Mouse (Mus musculus): Measurements from ENCODE around the gene Rasl10a. TPM values are rescaled to one million over a fixed set of nuclear protein-coding genes. Genes with fewer than 3 reads are reported as not detected.

The Rasl10a gene
- total RNA-seq, 4 experiments from 2014 or later: 0.42 to 0.95 (median 0.59) TPM

DNA sequence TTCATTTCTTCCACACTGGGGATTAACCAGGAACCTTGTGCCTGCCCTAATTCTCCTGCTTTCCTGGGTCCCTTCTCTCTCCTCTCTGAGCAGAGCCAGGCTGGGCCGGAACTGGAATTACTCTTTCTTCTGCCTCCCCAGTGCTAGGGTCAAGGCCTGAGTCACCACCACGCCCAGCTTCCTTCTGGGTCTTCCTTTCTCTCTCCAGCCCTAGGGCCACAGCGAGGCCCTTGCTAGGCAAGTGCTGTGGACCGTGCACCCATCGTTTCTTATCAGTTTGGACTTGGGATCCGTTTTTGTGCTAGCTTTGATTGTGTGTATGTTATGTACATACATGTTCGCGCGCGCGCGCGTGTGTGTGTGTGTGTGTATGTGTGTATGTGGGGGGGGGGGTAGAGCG is 3.8 kb upstream of the Rasl10a start:
- DNase-seq: no peak

- DNase-seq: no peak
These were observed 3.1 kb upstream of the Rasl10a start for GRCm38 (mm10) chr11:5054874-5055273.

DNA sequence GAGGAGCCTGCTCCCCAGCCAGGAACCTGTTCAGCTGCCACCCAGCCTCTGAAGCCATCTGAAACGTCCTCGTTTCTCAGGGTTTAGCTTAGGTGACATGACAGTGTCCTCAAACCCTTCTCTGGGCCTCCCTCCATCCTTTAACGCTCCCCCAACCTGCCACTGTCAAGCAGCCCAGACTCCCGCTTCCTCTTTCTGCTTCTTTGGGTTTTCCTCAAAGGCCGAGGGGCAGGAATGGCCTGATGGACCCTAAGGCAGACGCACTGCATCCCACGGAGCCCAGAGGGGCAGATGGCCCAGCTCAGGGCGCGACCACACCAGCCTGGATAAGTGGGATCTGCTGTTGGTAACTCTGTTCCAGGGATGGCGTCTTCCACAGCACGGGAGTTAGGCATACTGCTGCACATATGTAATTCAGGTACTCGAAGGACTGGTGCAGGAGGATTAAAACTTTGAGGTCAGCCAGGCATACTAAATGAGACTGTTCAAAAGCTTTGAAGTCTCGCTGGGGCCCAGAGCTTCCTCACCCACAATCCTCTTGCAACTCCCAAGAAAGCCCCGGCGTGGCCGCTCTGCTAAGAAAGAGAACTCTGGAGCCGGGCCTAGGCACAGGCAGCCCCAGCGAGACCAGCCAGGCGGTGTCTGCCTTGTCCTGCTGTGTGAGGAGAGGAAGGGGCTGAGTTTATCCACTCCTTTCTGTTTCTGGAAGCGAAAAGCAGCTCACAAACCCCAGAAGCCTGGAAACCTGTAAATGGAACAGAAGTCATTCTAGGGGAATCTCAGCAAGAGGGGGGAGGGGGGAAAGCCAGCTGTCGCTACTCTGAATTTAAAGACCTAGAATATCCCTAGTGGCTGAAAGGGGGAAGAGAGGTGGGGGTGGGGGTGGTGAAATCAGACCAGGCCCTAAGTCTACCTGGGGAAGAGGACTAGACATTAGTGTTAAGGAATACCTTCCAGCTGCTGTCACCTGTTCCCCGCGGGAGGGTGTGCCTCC is 1.7 kb upstream of the Rasl10a start:
- DNase-seq: no peak

DNA sequence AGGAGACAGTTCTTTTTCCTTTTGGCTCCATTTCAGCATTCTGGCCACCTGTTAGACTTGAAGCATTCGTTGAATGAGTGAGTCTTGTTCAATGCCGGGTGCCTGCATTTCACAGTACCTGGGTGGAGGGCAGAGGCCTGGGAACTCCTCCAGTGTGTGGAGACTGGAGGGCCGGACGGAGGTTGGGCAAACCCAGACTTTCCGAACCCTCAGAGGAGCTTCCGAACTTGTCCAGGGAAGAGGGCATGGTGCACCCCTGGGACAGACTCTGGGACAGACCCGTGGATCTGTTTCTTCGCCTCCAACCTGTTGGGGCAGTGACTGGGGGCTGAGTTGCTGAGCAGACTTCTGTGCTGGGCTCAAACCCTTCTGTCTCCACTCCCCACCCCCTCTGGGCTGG is 864 bp upstream of the Rasl10a start:
- no peak for DNase-seq

- no peak for DNase-seq
These were observed 430 bp upstream of the Rasl10a start for GRCm38 (mm10) chr11:5057541-5057855.

DNA sequence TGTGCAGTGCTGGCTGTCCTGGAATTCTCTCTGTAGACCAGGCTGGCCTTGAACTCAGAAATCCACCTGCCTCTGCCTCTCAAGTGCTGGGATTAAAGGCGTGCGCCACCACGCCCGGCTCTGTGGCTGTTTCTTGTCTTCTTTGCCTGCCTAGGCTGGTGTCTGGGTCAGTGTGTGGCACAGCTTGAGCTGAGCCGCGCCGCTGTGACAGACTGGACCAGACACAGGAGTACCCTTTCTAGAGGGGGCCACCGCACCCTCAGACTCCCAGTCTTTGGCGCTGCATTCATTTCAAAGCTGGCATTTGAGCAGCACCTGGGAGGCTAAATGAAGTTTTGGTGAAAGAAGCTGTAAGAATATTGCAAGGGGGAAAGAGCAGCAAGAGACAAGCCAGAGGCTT is 855 bp downstream of the Rasl10a start:
- no peak for DNase-seq

GRCm38 (mm10) chr11:5059230-5059629 is 1.3 kb downstream of the Rasl10a start:
- DNase-seq: no peak

- DNase-seq: no peak
These were observed 1.8 kb downstream of the Rasl10a start for GRCm38 (mm10) chr11:5059704-5060156.

DNA sequence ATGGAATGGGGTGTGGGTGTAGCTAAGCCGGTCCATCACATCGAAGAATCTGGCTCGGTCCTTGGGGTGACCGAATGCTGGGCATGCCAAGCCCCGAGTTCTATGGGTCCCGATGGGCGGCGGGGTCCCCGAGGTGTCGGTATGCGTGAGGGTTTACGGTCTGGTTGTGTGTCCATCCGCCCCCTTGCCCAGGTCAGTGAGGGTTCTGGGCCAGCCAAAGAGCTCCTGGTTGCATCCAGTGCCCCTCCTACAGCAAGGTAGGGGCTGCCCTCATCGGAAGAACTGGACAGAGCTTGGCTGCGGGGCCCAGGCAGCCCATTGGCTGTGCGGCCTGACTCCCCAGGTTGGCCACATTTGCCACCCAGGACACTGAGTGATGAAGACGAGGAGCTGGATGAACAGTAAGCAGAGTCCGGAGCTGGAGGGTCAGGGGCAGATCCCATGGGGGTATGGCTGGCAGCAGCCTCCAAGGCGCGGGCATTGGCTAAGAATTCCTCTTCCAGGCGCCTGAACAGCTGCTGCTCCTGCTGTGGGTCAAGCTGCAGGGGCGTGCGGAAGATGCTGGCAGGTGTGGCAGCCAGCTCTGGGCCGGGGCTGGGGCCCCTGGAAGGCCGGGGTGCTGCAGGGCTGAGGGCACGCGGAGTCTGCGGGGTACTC is 3.0 kb downstream of the Rasl10a start:
- no peak for DNase-seq

GRCm38 (mm10) chr11:5061413-5062139 is 3.6 kb downstream of the Rasl10a start:
- peak; percentile 95 for DNase-seq

GRCm38 (mm10) chr11:5062326-5062725 is 4.4 kb downstream of the Rasl10a start:
- DNase-seq: no peak

DNA sequence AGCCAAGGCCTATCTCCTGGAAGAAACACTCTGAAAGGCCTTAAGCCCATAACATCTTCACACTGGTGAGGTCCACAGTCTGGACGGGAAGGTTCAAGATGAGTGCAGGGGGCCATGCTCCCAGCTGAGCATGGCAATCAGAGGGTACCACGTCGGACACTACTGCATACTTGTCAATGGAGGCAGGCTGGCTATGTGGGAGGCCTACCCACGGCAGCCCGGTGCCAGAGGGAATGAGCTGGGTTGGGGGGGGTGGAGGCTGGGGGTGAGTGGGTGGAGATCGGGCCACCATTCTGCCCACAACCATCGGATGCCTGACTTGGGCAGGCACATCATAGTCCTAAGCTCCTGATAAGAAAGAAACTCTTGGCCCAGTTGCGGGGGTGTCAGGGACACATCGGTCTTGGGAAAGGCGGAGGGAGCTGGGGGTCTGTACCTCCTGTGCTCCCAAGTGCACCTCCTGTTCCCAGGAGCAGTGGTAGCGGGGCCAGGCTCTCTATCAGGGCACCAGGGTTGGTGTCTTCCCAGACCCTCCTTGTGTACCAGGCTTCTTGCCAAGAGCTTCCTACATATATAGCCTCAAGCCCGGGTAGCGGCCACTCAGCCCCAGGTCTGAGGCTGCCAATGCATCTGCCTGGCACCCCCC is 5.1 kb downstream of the Rasl10a start:
- no peak for DNase-seq

DNA sequence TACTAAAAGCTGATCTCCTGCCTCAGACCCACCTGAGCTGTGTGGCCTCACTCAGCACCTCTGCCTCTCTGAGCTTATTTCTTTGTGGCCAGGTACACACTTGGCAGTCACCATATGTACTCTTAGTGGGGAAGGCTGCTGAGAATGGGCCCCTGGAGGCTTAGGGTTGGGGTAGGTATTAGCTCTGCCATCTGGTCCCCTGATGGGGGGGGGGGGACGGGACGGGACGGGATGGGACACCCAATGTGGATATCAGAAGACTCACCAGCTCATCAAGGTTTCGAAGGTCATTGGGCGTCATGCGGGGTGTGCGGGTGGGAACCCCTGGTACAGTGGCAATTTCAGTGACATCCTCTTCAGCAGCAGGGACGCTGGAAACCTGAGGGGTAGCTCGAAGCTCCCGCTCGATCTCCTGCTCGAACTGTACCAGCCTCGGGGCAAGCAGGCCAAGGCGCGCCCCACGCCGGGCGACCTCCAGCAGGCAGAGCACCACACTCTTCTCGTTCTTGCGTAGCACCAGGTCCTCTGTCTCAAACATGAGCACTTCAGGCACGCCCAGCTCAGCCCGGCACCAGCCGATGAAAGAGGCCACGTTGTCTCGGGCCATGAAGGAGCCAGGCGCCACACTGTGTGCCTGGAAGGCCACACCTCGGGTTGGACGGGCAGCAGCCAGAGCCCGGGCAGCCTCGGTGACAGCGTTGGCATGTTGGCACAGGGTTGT is 5.8 kb downstream of the Rasl10a start:
- no peak for DNase-seq

DNA sequence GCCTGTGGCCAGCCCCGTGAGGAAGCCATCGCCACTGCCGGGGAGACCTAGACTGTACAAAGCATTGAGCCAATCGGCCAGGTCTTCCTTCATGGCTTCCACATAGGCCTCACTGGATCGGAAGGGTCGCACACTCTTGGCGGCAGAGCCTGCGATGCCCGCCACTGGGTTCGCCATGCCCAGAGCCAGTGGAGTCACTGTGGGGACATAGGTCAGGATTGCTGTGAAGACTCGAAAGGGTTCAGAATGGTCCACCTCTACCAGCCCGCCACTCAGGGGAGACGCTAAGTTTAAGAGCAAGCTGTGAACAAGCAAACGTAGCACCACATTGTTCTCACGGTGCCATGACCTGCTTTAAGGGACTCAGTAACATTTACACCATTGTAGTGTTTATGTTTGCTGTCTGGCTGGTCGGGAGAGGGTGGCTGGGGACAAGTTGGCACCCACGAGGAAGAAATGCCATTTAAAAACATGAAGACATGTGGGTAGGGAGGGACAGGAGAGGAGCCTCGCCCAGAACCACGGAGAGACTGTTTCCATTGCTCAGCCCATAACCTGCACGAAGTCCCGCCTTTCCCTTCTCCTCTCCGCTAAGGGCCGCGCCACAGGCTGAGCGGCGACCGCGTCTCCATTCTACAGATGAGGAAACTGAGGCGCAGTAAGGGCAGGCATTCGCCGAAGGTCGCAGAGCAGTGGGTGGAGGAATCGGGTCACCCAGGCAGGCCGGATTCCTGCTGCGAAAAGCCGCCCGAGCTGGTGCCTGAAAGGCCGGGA is 6.5 kb downstream of the Rasl10a start:
- no peak for DNase-seq

GRCm38 (mm10) chr11:5065056-5065821 is 7.3 kb downstream of the Rasl10a start, which contains the start of gene Gas2l1:
TSS of gene Gas2l1 (minus strand) at chr11:5065327.
- peak; percentile 84 for DNase-seq

DNA sequence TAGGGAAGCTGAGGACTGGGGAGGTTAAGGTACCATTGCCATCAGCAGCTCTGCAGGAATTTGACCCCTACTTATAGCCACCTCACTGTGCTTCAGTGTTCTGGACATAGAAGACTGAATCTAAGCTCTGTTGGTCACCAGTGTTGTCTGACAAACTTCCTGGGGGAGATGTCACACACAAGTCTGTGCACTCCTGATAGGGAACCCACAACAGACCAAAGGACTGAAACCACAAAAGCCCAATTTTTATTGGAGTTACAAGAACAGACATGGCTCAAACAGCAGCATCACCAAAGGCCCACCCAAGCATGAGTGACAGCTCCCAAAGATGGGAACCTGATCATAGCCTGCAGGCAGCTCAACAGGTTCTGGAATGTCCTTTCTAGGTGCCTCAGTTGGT is 9.1 kb downstream of the Rasl10a start:
- no peak for DNase-seq

DNA sequence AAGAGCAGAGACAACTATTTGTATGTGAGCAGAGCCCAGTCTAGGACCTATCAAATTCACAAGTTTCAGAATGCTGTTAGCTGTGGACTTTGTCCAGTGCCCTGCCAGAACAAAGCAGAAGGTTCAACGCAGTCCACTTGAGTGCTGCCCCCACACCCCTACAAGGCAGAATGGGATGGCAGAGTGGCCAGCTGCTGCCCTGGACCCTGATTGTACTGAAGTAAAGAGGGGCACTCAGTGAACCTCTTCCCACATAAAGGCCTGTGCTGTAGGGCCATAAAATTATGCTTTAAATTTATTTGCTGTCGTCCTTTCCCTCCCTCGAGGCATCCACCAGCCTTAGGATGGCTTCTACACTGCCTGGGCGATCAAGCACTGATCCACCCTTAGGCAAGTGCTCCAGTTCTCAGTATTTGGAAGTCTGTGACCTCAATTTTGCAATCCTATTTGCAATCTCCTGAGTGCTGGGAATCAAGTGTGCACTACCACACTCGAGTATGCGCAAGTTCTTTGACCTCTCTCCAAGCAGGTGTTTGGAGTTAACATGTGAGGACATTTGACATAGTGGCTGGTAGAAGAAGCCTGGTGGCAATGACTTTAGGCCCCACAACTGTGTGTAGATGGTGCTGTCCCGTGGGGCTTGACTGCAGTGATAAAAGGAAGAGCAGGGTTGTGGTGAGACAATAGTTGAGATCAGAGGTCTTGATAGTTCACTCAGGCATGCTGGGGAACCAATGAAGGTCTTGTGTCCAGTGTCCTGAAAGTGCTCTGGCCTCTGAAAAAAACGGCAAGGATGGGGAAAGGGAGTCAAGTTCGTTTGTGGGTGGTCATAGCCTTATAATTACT is 10.4 kb downstream of the Rasl10a start:
- DNase-seq: no peak

- no peak for DNase-seq
These were observed 17.0 kb downstream of the Rasl10a start for GRCm38 (mm10) chr11:5074882-5075281.

GRCm38 (mm10) chr11:5075760-5076159 is 17.8 kb downstream of the Rasl10a start:
- DNase-seq: no peak
